Mouse (Mus musculus): ENCODE results near the gene Ltbp1. TPM values are rescaled to one million over a fixed set of nuclear protein-coding genes. Genes with fewer than 3 reads are reported as not detected.

The Ltbp1 gene
- polyA plus RNA-seq, 1 experiment from 2014 or later: 30.2 TPM

GRCm38 (mm10) chr17:75243221-75243620, 237.9 kb downstream of the Ltbp1 start:
- Histone ChIP-seq H3K36me3 (ENCODE audit: insufficient read depth, low read length) (no peaks in the 10 kb centered on the region), H3K9me3 (replicated peaks; ENCODE audit: low read length) (no peaks in the 10 kb centered on the region), H3K27me3 (ENCODE audit: insufficient read depth, low read length) (no peaks in the 10 kb centered on the region), H3K4me2 (ENCODE audit: low read length) (no peak overlapping the region), H3K4me3 (replicated peaks; ENCODE audit: low read depth, low read length) (no peak overlapping the region), H3K4me1 (replicated peaks; ENCODE audit: insufficient read depth, low read length) (no peaks in the 10 kb centered on the region), H3K9ac (ENCODE audit: low read depth, low read length) (no peak overlapping the region), H3K27ac (no peak overlapping the region)
- TF ChIP-seq CTCF (IDR thresholded peaks at IDR 0.05; ENCODE audit: low read depth): no peak
- ATAC-seq (replicated peaks; ENCODE audit: low FRiP score, low read depth) (no peak), DNase-seq (ENCODE audit: low spot score) (no peak)
- 55% methylated on average over 1 of the region's 1 CpGs for WGBS

- no peak for TF ChIP-seq CTCF (IDR thresholded peaks at IDR 0.05; ENCODE audit: low read depth)
- H3K9me3 ChIP-seq (replicated peaks; ENCODE audit: low read length): no peaks in the 10 kb centered on the region
- H3K27ac ChIP-seq: no peak overlapping the region
- no peaks in the 10 kb centered on the region for H3K4me1 ChIP-seq (replicated peaks; ENCODE audit: insufficient read depth, low read length)
- 75% methylated on average over 3 of the region's 3 CpGs for WGBS
- no peak for DNase-seq (ENCODE audit: low spot score)
- no peak overlapping the region for H3K4me2 ChIP-seq (ENCODE audit: low read length)
- H3K36me3 ChIP-seq (ENCODE audit: insufficient read depth, low read length): no peaks in the 10 kb centered on the region
- H3K4me3 ChIP-seq (replicated peaks; ENCODE audit: low read depth, low read length): no peak overlapping the region
- ATAC-seq (replicated peaks; ENCODE audit: low FRiP score, low read depth): no peak
- no peak overlapping the region for H3K9ac ChIP-seq (ENCODE audit: low read depth, low read length)
- H3K27me3 ChIP-seq (ENCODE audit: insufficient read depth, low read length): no peaks in the 10 kb centered on the region
Measured at GRCm38 (mm10) chr17:75244148-75244547, 238.8 kb downstream of the Ltbp1 start.

- no peaks in the 10 kb centered on the region for H3K36me3 ChIP-seq (ENCODE audit: insufficient read depth, low read length)
- H3K9ac ChIP-seq (ENCODE audit: low read depth, low read length): no peak overlapping the region
- TF ChIP-seq CTCF (IDR thresholded peaks at IDR 0.05; ENCODE audit: low read depth): no peak
- DNase-seq (ENCODE audit: low spot score) (no peak), ATAC-seq (replicated peaks; ENCODE audit: low FRiP score, low read depth) (no peak)
- 82% methylated on average over 7 of the region's 7 CpGs for WGBS
- no peak overlapping the region for H3K4me2 ChIP-seq (ENCODE audit: low read length)
- H3K4me3 ChIP-seq (replicated peaks; ENCODE audit: low read depth, low read length): no peak overlapping the region
- no peaks in the 10 kb centered on the region for H3K27me3 ChIP-seq (ENCODE audit: insufficient read depth, low read length)
- no peaks in the 10 kb centered on the region for H3K9me3 ChIP-seq (replicated peaks; ENCODE audit: low read length)
- no peak overlapping the region for H3K27ac ChIP-seq
- H3K4me1 ChIP-seq (replicated peaks; ENCODE audit: insufficient read depth, low read length): no peaks in the 10 kb centered on the region
Measured at GRCm38 (mm10) chr17:75245085-75245484, 239.7 kb downstream of the Ltbp1 start.

DNA sequence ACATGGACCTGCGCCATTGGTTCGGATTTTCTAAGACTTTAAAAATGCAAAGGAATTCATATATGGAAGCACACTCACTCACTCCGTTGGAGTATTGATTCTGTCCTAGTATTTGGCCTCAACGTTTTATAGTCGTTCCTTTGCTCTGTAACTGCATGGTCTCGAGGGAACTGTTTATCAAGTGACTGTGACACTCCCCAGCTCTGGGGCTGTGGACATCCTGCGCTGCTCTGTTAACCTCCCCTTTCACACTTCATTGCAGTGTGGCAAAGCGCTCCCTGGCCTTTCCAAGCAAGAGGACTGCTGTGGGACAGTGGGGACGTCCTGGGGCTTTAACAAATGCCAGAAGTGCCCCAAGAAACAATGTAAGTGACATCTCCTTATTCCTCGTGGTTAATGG, 243.3 kb downstream of the Ltbp1 start:
- WGBS: 31% methylated on average over 10 of the region's 10 CpGs
- DNase-seq (ENCODE audit: low spot score) (peak; percentile 27), ATAC-seq (replicated peaks; ENCODE audit: low FRiP score, low read depth) (no peak)
- H3K27me3 ChIP-seq (ENCODE audit: insufficient read depth, low read length): no peaks in the 10 kb centered on the region
- H3K4me3 ChIP-seq (replicated peaks; ENCODE audit: low read depth, low read length): no peak overlapping the region
- no peak overlapping the region for H3K27ac ChIP-seq
- H3K4me1 ChIP-seq (replicated peaks; ENCODE audit: insufficient read depth, low read length): no peaks in the 10 kb centered on the region
- TF ChIP-seq CTCF (IDR thresholded peaks at IDR 0.05; ENCODE audit: low read depth): no peak
- H3K36me3 ChIP-seq (ENCODE audit: insufficient read depth, low read length): no peaks in the 10 kb centered on the region
- no peak overlapping the region for H3K9ac ChIP-seq (ENCODE audit: low read depth, low read length)
- no peaks in the 10 kb centered on the region for H3K9me3 ChIP-seq (replicated peaks; ENCODE audit: low read length)
- no peak overlapping the region for H3K4me2 ChIP-seq (ENCODE audit: low read length)

- Histone ChIP-seq H3K9me3 (replicated peaks; ENCODE audit: low read length) (no peaks in the 10 kb centered on the region), H3K4me3 (replicated peaks; ENCODE audit: low read depth, low read length) (no peak overlapping the region), H3K4me1 (replicated peaks; ENCODE audit: insufficient read depth, low read length) (no peaks in the 10 kb centered on the region), H3K27me3 (ENCODE audit: insufficient read depth, low read length) (no peaks in the 10 kb centered on the region), H3K27ac (no peak overlapping the region), H3K36me3 (ENCODE audit: insufficient read depth, low read length) (no peaks in the 10 kb centered on the region), H3K9ac (ENCODE audit: low read depth, low read length) (no peak overlapping the region), H3K4me2 (ENCODE audit: low read length) (no peak overlapping the region)
- no peak for TF ChIP-seq CTCF (IDR thresholded peaks at IDR 0.05; ENCODE audit: low read depth)
- DNase-seq (ENCODE audit: low spot score): no peak
- 80% methylated on average over 6 of the region's 6 CpGs for WGBS
- no peak for ATAC-seq (replicated peaks; ENCODE audit: low FRiP score, low read depth)
Measured at GRCm38 (mm10) chr17:75250571-75250970, 245.2 kb downstream of the Ltbp1 start.

DNA sequence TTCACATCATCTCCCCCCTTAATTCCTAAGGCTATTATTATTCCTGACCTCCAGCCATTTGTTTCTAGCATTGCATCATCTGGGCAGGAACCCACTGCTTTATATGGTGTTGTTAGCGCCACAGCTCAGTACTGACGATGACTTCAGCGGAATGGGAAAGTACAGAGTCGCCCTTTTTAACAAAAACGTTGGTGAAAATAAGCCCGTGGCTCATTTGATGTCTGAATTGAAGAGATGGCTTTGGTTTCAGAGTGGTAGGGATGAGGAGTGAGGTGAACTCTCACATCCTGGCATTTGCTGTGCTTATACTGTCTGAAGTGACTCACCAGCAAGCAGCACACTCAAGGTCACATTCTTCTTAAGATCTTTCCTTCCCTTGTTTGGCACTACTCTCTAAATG, 245.7 kb downstream of the Ltbp1 start:
- Histone ChIP-seq H3K4me2 (ENCODE audit: low read length) (no peak overlapping the region), H3K36me3 (ENCODE audit: insufficient read depth, low read length) (no peaks in the 10 kb centered on the region), H3K9me3 (replicated peaks; ENCODE audit: low read length) (no peaks in the 10 kb centered on the region), H3K27me3 (ENCODE audit: insufficient read depth, low read length) (no peaks in the 10 kb centered on the region), H3K4me1 (replicated peaks; ENCODE audit: insufficient read depth, low read length) (no peaks in the 10 kb centered on the region), H3K4me3 (replicated peaks; ENCODE audit: low read depth, low read length) (no peak overlapping the region), H3K9ac (ENCODE audit: low read depth, low read length) (no peak overlapping the region), H3K27ac (no peak overlapping the region)
- no peak for TF ChIP-seq CTCF (IDR thresholded peaks at IDR 0.05; ENCODE audit: low read depth)
- no peak for DNase-seq (ENCODE audit: low spot score)
- 87% methylated on average over 6 of the region's 6 CpGs for WGBS
- ATAC-seq (replicated peaks; ENCODE audit: low FRiP score, low read depth): no peak

GRCm38 (mm10) chr17:75252540-75252939, 247.2 kb downstream of the Ltbp1 start:
- no peaks in the 10 kb centered on the region for H3K4me1 ChIP-seq (replicated peaks; ENCODE audit: insufficient read depth, low read length)
- H3K9me3 ChIP-seq (replicated peaks; ENCODE audit: low read length): no peaks in the 10 kb centered on the region
- H3K4me2 ChIP-seq (ENCODE audit: low read length): no peak overlapping the region
- H3K27ac ChIP-seq: no peak overlapping the region
- no peak overlapping the region for H3K4me3 ChIP-seq (replicated peaks; ENCODE audit: low read depth, low read length)
- ATAC-seq (replicated peaks; ENCODE audit: low FRiP score, low read depth) (no peak), DNase-seq (ENCODE audit: low spot score) (no peak)
- no peaks in the 10 kb centered on the region for H3K36me3 ChIP-seq (ENCODE audit: insufficient read depth, low read length)
- no peak overlapping the region for H3K9ac ChIP-seq (ENCODE audit: low read depth, low read length)
- WGBS: 96% methylated on average over 5 of the region's 5 CpGs
- no peaks in the 10 kb centered on the region for H3K27me3 ChIP-seq (ENCODE audit: insufficient read depth, low read length)
- no peak for TF ChIP-seq CTCF (IDR thresholded peaks at IDR 0.05; ENCODE audit: low read depth)
